Mouse (Mus musculus) adrenal gland, postnatal 25 days (tissue): ENCODE results near the gene Rsph3b. TPM values are rescaled to one million over a fixed set of nuclear protein-coding genes. Genes with fewer than 3 reads are reported as not detected.

Source experiments
- DNase-seq: peaks from one replicate; pipeline ENCODE4 v3.0.0; 2021; ENCODE audit warnings: mixed read lengths
- microRNA-seq, 2 experiments: library from miRNA; unstranded; fragments of <30 nt; microRNA quantifications; one replicate each; pipeline ENCODE4 v1.2.0; 2021
- total RNA-seq: library from RNA; stranded (reverse); gene quantifications from 2 replicates; pipeline ENCODE4 v1.2.3, GENCODE M21; 2021

Rsph3b gene
- total RNA-seq, 1 experiment from 2014 or later = 47.3 TPM

DNA sequence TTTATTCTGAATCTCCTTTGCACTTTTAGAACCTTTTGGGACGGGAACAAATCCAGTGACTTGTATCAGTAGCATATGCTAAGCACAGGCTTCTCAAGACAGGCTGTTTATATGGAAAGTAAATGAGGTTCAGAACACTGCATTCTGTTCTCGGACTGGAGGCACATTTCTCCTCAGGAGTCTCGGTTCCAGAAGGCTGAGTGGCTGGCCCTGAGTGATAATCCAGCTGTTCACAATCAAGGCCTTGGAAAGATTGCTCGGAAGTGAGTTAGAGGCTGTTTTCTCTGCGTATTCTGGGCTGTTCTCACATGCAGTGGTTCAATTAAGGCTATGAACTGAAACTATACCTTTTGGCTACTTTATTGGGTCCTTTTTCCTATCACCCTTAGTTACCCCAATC is 82.9 kb downstream of the Rsph3b start:
- DNase-seq = no peak

DNA sequence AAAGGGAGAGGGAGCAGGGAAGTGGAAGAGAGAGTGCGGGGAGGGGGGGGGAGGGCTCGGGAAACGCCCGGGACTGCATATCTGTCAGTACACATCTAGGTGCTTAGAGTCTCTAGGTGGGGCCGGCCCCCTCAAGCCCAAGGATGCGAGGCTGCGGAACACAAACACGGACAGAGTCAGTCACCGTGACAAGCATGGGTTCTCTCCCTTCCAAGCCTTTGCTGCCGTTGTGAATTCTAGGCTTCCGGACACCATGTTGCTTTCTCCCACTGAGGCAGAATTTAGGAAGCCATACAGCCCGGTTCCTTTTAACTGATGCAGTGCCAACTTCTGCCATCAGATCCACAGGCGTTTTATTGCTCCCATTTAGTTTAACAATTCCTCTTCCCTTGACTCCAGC is 83.6 kb downstream of the Rsph3b start:
- DNase-seq = no peak

DNA sequence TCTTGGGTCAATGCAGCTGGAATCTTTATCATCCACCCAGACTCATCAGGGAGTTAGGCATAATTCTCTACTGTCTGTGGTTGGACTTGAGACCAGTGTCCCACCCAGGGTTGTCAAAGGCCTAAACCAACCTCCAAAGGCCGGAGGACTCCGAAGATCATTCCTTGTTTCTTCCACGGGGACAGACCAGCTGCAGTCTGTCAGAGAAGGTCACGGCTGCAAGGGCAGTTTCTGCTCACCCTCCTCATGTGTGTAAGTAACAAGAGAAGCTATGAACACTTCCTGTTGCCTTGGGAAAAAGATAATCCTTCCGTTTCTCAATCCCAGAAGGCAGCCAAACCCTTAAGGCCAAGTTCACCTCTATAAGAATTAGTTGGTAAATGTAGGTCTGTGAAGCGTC is 85.0 kb downstream of the Rsph3b start:
- no peak for DNase-seq

- DNase-seq = no peak
Measured at GRCm38 (mm10) chr17:6862040-6862780, 86.3 kb downstream of the Rsph3b start.

DNA sequence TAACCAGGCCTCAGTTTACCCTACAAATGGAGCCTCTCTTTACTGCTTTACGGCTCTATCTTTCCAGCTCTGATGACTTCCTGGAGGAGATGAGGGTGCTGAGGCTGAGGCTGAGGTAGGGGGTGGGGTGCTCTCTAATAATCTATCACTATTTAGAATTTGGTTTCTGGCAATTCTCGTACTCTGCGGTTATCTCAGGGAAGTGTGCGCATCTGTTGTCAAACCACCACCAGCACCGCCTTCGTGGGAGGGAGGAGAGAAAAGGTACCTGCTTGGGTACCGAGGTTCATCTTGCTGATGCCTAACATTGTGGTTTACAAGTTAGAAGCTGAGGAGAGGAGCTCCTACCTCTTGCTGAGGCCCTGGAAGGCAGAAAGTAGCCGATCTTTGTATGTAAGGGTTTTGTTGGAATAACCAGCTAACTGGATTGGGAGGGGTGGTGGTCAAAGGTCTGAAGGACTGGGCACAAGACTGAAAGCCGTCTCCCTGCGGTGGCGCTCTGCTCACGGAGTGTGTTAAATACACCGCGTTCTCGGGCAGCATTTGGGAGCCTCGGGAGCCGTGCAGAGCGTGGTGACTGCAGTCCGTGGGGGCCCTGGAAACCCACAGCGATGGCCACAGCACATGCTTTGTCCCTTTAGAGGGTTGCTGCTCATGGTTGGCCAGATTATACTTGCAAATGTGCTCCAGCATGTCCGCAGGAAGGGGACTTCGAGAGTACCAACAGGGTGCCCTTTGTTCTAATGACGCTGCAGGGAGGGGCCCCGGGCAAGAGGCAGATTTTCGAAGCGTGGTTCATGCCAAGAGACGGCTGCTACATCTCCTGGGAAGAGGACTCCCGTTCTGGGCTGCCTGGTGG is 87.1 kb downstream of the Rsph3b start:
- peak; percentile 35 for DNase-seq

- no peak for DNase-seq
Measured at GRCm38 (mm10) chr17:6860491-6860897, 88.0 kb downstream of the Rsph3b start.

GRCm38 (mm10) chr17:6860067-6860466 is 88.4 kb downstream of the Rsph3b start:
- DNase-seq = no peak

Small RNA genes lying within 50 kb of the gene (microRNA-seq; reads per million reads assigned to microRNA genes)
- 0 reads per million in 2 experiments for gene Mir692-1

Other genes with a start within 250 kb of the Rsph3b start
- 17.9 and 29.0 TPM in 2 replicates for gene Ezr, start 165.9 kb downstream of the Rsph3b start, total RNA-seq
- gene Tagap1, start 12.5 kb upstream of the Rsph3b start, total RNA-seq = 21.3 and 22.2 TPM in 2 replicates
- gene Rnaset2b, start 22.0 kb upstream of the Rsph3b start, total RNA-seq = 474 TPM in 2 replicates
- 0.52 TPM in 1 of 2 replicates, not detected in the other for gene Gm49721, start 30.2 kb upstream of the Rsph3b start, total RNA-seq
- gene Gm1604a, start 76.9 kb upstream of the Rsph3b start, total RNA-seq = not detected in 2 replicates
- 11.4 and 15.3 TPM in 2 replicates for gene Rps6ka2, start 221.4 kb upstream of the Rsph3b start, total RNA-seq